Mouse (Mus musculus): Measurements from ENCODE around the gene Pgm5.

GRCm38 (mm10) chr19:24897006-24897895, 35.6 kb upstream of the Pgm5 start:
- TF ChIP-seq HCFC1 (IDR thresholded peaks at IDR 0.05; ENCODE audit: borderline replicate concordance, insufficient read depth, low read length) (no peak), ZC3H11A (IDR thresholded peaks at IDR 0.05; ENCODE audit: borderline replicate concordance, low read depth, low read length) (no peak), CHD2 (IDR thresholded peaks at IDR 0.05; ENCODE audit: low read depth, low read length) (no peak)

Data from ES-E14 (cell line).